Mouse (Mus musculus) MEL (cell line): ENCODE data around the gene Fat2. TPM values are rescaled to one million over a fixed set of nuclear protein-coding genes. Genes with fewer than 3 reads are reported as not detected.

Source experiments
- DNase-seq: peaks from one replicate; pipeline ENCODE4 v3.0.0; 2011; ENCODE audit warnings: low read depth, low spot score
- H3K27ac ChIP-seq: 2 replicates; pipeline ENCODE4 v1.5.1; 2012; ENCODE audit warnings: low read depth, mild to moderate bottlenecking, control low read depth, low read length, moderate library complexity; ENCODE audit not compliant: control insufficient read depth
- H3K27me3 ChIP-seq, 2 experiments: fragments of 150-350 bp in 1 of 2; sonication (generic) in 1 of 2; 2 replicates each; pipeline ENCODE4 v1.6.1; 2012; ENCODE audit warnings: low read length in 2 of 2, mild to moderate bottlenecking in 2 of 2, improper control_type of control experiment in 1 of 2, moderate library complexity in 1 of 2; ENCODE audit not compliant: insufficient read depth in 2 of 2, control insufficient read depth in 1 of 2
- H3K36me3 ChIP-seq, 2 experiments: 2 replicates each; pipeline ENCODE4 v1.6.1; 2012 to 2014; ENCODE audit warnings: low read length in 2 of 2, improper control_type of control experiment in 1 of 2, inconsistent platforms in 1 of 2, mild to moderate bottlenecking in 1 of 2; ENCODE audit not compliant: insufficient read depth in 2 of 2, control insufficient read depth in 1 of 2
- H3K4me1 ChIP-seq, 2 experiments: fragments of 150-350 bp in 1 of 2; sonication (generic) in 1 of 2; 2 replicates each; pipeline ENCODE4 v1.6.1; 2012; ENCODE audit warnings: low read length in 2 of 2, improper control_type of control experiment in 1 of 2, mild to moderate bottlenecking in 1 of 2; ENCODE audit not compliant: insufficient read depth in 2 of 2, control insufficient read depth in 1 of 2
- H3K4me3 ChIP-seq, 2 experiments: fragments of 150-350 bp in 1 of 2; sonication (generic) in 1 of 2; 2 replicates each; pipeline ENCODE4 v1.5.1; 2012; ENCODE audit warnings: low read depth in 2 of 2, low read length in 2 of 2, mild to moderate bottlenecking in 2 of 2, moderate library complexity in 2 of 2, control low read depth in 1 of 2, improper control_type of control experiment in 1 of 2; ENCODE audit not compliant: control insufficient read depth in 1 of 2, insufficient read depth in 1 of 2
- H3K79me2 ChIP-seq: 2 replicates; pipeline ENCODE4 v1.6.1; 2012; ENCODE audit warnings: mild to moderate bottlenecking, low read length, moderate library complexity; ENCODE audit not compliant: control insufficient read depth, poor library complexity, insufficient read depth
- H3K9ac ChIP-seq: 2 replicates; pipeline ENCODE4 v1.6.1; 2012; ENCODE audit warnings: low read depth, mild to moderate bottlenecking, control low read depth, low read length, moderate library complexity; ENCODE audit not compliant: control insufficient read depth, poor library complexity, severe bottlenecking
- H3K9me3 ChIP-seq: fragments of 150-350 bp; sonication (generic); replicated peaks from 2 replicates; pipeline ENCODE4 v1.6.1; 2012; ENCODE audit warnings: mild to moderate bottlenecking, low read length, improper control_type of control experiment, moderate library complexity; ENCODE audit not compliant: insufficient read depth
- CTCF ChIP-seq, 3 experiments: IDR thresholded peaks in 2 of 3; conservative IDR thresholded peaks in 1 of 3; 2 replicates each; pipeline ENCODE4 v1.5.1; 2011 to 2012; ENCODE audit warnings: low read length in 3 of 3, low read depth in 2 of 3, mild to moderate bottlenecking in 2 of 3, improper control_type of control experiment in 1 of 3, inconsistent platforms in 1 of 3, mixed read lengths in 1 of 3, moderate library complexity in 1 of 3; ENCODE audit not compliant: control insufficient read depth in 1 of 3, insufficient read depth in 1 of 3, poor library complexity in 1 of 3, severe bottlenecking in 1 of 3
- HCFC1 ChIP-seq: IDR thresholded peaks from 2 replicates; pipeline ENCODE4 v1.6.1; 2012; ENCODE audit warnings: low read depth, mild to moderate bottlenecking, inconsistent platforms, low read length, improper control_type of control experiment, moderate library complexity
- KAT2A ChIP-seq: conservative IDR thresholded peaks from 2 replicates; pipeline ENCODE4 v1.6.1; 2012; ENCODE audit warnings: low read depth, low read length, improper control_type of control experiment, inconsistent platforms
- MEF2A ChIP-seq: IDR thresholded peaks from 2 replicates; pipeline ENCODE4 v1.6.1; 2014; ENCODE audit warnings: low read depth, mild to moderate bottlenecking, inconsistent platforms, low read length, improper control_type of control experiment; ENCODE audit not compliant: poor library complexity, insufficient replicate concordance, severe bottlenecking; ENCODE audit errors: extremely low read depth
- MYB ChIP-seq: IDR thresholded peaks from 2 replicates; pipeline ENCODE4 v1.6.1; 2011; ENCODE audit warnings: mild to moderate bottlenecking, low read depth, low read length, improper control_type of control experiment
- MYC ChIP-seq: IDR thresholded peaks from 2 replicates; pipeline ENCODE4 v1.6.1; 2011; ENCODE audit warnings: low read depth, mild to moderate bottlenecking, low read length, improper control_type of control experiment, moderate library complexity
- NRF1 ChIP-seq: IDR thresholded peaks from 2 replicates; pipeline ENCODE4 v1.6.1; 2014; ENCODE audit warnings: low read depth, mild to moderate bottlenecking, inconsistent platforms, low read length, improper control_type of control experiment, moderate library complexity; ENCODE audit not compliant: poor library complexity, insufficient read depth, severe bottlenecking
- POLR2A ChIP-seq, 2 experiments: IDR thresholded peaks; 2 replicates each; pipeline ENCODE4 v1.6.1; 2011 to 2012; ENCODE audit warnings: low read length in 2 of 2, mild to moderate bottlenecking in 2 of 2, control low read depth in 1 of 2, improper control_type of control experiment in 1 of 2, low read depth in 1 of 2, moderate library complexity in 1 of 2; ENCODE audit not compliant: control insufficient read depth in 1 of 2, insufficient read depth in 1 of 2, poor library complexity in 1 of 2
- POLR2AphosphoS2 ChIP-seq: IDR thresholded peaks from 2 replicates; pipeline ENCODE4 v1.6.1; 2011; ENCODE audit warnings: low read length, improper control_type of control experiment
- POLR2AphosphoS5 ChIP-seq: IDR thresholded peaks from 2 replicates; pipeline ENCODE4 v1.6.1; 2012; ENCODE audit warnings: low read depth, borderline replicate concordance, mild to moderate bottlenecking, inconsistent platforms, low read length, moderate library complexity, mixed read lengths
- TAL1 ChIP-seq: IDR thresholded peaks from 2 replicates; pipeline ENCODE4 v1.6.1; 2012; ENCODE audit warnings: mild to moderate bottlenecking, inconsistent platforms, low read length, moderate library complexity, mixed read lengths
- TBP ChIP-seq: IDR thresholded peaks from 2 replicates; pipeline ENCODE4 v1.8.0; 2011; ENCODE audit warnings: low read depth, low read length, improper control_type of control experiment
- UBTF ChIP-seq: IDR thresholded peaks from 2 replicates; pipeline ENCODE4 v1.6.1; 2012; ENCODE audit warnings: low read depth, mild to moderate bottlenecking, inconsistent platforms, low read length, improper control_type of control experiment, moderate library complexity, borderline replicate concordance; ENCODE audit not compliant: insufficient read depth
- ZC3H11A ChIP-seq: IDR thresholded peaks from 2 replicates; pipeline ENCODE4 v1.6.1; 2012; ENCODE audit warnings: low read depth, mild to moderate bottlenecking, inconsistent platforms, low read length, improper control_type of control experiment
- ZMIZ1 ChIP-seq: IDR thresholded peaks from 2 replicates; pipeline ENCODE4 v1.6.1; 2012; ENCODE audit warnings: low read depth, mild to moderate bottlenecking, inconsistent platforms, low read length, improper control_type of control experiment, moderate library complexity
- polyA plus RNA-seq, 2 experiments: library from polyadenylated mRNA; stranded (reverse) in 1 of 2; unstranded in 1 of 2; fragments of >175 nt in 1 of 2; fragments of >200 nt in 1 of 2; gene quantifications; 2 replicates each; pipeline versions ENCODE4 v1.2.1 to v1.2.4; 2012; ENCODE audit warnings: low replicate concordance in 2 of 2, low read depth in 1 of 2; ENCODE audit not compliant: insufficient read length in 2 of 2, insufficient read depth in 1 of 2, missing spikeins in 1 of 2
- total RNA-seq: library from RNA; depleted of rRNA; stranded (reverse); fragments of 300-350 nt; gene quantifications from 2 replicates; pipeline ENCODE4 v1.2.3, GENCODE M21; 2012

Gene Fat2
- total and polyA plus RNA-seq, 3 experiments, result under 0.01 to 0.01 TPM; not detected in 1

GRCm38 (mm10) chr11:55358094-55358783 is 21.9 kb upstream of the Fat2 start:
- no peaks in the 10 kb centered on the region for H3K79me2 ChIP-seq
- no peak for DNase-seq

GRCm38 (mm10) chr11:55356846-55357245 is 20.5 kb upstream of the Fat2 start:
- Histone ChIP-seq H3K4me3 (no peak overlapping the region), H3K36me3 (no peaks in the 10 kb centered on the region), H3K27ac (no peak overlapping the region), H3K4me1 (no peaks in the 10 kb centered on the region), H3K9me3 (no peaks in the 10 kb centered on the region), H3K79me2 (no peaks in the 10 kb centered on the region), H3K9ac (no peak overlapping the region), H3K27me3 (peaks cover 26% of the 10 kb centered on the region in 2 experiments)
- no peak for DNase-seq
- TF ChIP-seq HCFC1 (no peak), KAT2A (no peak)

More at GRCm38 (mm10) chr11:55358094-55358783, 21.9 kb upstream of the Fat2 start:
- no peak for TF ChIP-seq TBP
- TF ChIP-seq ZC3H11A, result no peak
- no peak for TF ChIP-seq NRF1
- no peak for TF ChIP-seq MEF2A
- no peak for TF ChIP-seq POLR2AphosphoS5
- TF ChIP-seq MYB, result no peak
- TF ChIP-seq MYC, result no peak
- no peak for TF ChIP-seq POLR2AphosphoS2
- no peak for TF ChIP-seq POLR2A (IDR thresholded peaks at IDR 0.05; ENCODE audit: control insufficient read depth in 1 of 2, insufficient read depth in 1 of 2, low read depth in 1 of 2, low read length in 2 of 2, poor library complexity in 1 of 2)
- no peak for TF ChIP-seq CTCF (IDR thresholded peaks at IDR 0.05 in 2 of 3, conservative IDR thresholded peaks at IDR 0.05 in 1 of 3; ENCODE audit: control insufficient read depth in 1 of 3, insufficient read depth in 1 of 3, low read depth in 2 of 3, low read length in 3 of 3, poor library complexity in 1 of 3, severe bottlenecking in 1 of 3)
- TF ChIP-seq TAL1, result no peak
- no peak for TF ChIP-seq ZMIZ1
- TF ChIP-seq UBTF, result no peak
- Histone ChIP-seq H3K27me3 (peaks cover 23 to 28% of the 10 kb centered on the region in 2 experiments), H3K9ac (no peak overlapping the region), H3K27ac (no peak overlapping the region), H3K36me3 (no peaks in the 10 kb centered on the region), H3K4me3 (no peak overlapping the region), H3K4me1 (no peaks in the 10 kb centered on the region), H3K9me3 (no peaks in the 10 kb centered on the region)
